ENCODE assay signal across 8 mouse cellular contexts in the genomic region with DNA sequence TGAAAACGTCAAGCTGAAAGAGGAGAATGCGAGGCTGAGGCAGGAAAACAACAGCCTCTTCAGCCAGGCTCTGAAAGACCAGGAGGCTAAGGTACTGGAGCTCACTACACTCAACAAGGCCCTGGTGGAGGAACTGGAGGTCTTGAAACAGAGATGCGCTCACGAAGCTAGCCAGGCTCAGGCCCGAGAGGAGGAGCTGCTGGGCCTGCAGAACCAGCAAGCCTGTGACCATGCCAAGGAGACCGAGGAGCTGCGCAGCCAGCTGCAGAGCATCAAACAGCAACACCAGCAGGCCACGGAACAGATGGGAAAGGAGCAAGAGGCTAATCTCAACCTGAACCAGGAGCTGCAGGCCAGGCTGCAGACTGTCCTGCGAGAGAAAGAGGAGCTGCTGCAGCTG. TPM values are rescaled to one million over a fixed set of nuclear protein-coding genes. Genes with fewer than 3 reads are reported as not detected.
DNase-seq lines count a peak whose midpoint lies in the region; ATAC-seq lines count a peak whose summit lies in the region.

No protein-coding gene starts in this region.

- H3K27ac ChIP-seq in embryonic facial prominence, embryonic 13.5 days = no peak overlapping the region
- no peak overlapping the region for H3K27ac ChIP-seq in hindbrain, embryonic 13.5 days
- H3K27ac ChIP-seq in midbrain, embryonic 10.5 days (replicated peaks) = peak overlapping the region; percentile 75; the same call in 1 of the 2 replicates

- peak overlapping the region; percentile 74 for H3K4me2 ChIP-seq in embryonic facial prominence, embryonic 13.5 days
- H3K4me2 ChIP-seq in hindbrain, embryonic 13.5 days = peak overlapping the region; percentile 73

- H3K4me1 ChIP-seq in embryonic facial prominence, embryonic 13.5 days = peaks cover 6% of the 10 kb centered on the region; the same call in 1 of the 2 replicates
- peaks cover 9% of the 10 kb centered on the region for H3K4me1 ChIP-seq in hindbrain, embryonic 13.5 days (replicated peaks)
- peaks cover 12% of the 10 kb centered on the region for H3K4me1 ChIP-seq in midbrain, embryonic 10.5 days

- DNase-seq in heart, adult 11 months = peak; percentile 95
- DNase-seq in heart, postnatal 25 days (ENCODE audit: low spot score) = no peak
- DNase-seq in midbrain, embryonic 10.5 days (ENCODE audit: low spot score) = no peak
- no peak for DNase-seq in layer of hippocampus, adult 9-11 months
- no peak for DNase-seq in left cerebral cortex, adult 9 months (ENCODE audit: low spot score in 2 of 2)
- DNase-seq in frontal cortex, postnatal 10 days (ENCODE audit: low spot score in 2 of 2) = no peak

- intact Hi-C loops in heart, postnatal 25 days (cut with DNase I) = loop anchor here (5.0 kb wide), 1 partner anchor 445 kb away; a partner anchor contains a TSS

- H3K36me3 ChIP-seq in embryonic facial prominence, embryonic 13.5 days = no peaks in the 10 kb centered on the region
- no peaks in the 10 kb centered on the region for H3K36me3 ChIP-seq in hindbrain, embryonic 13.5 days
- H3K36me3 ChIP-seq in midbrain, embryonic 10.5 days = no peaks in the 10 kb centered on the region

- peak overlapping the region; percentile 41 for H3K4me3 ChIP-seq in embryonic facial prominence, embryonic 13.5 days
- H3K4me3 ChIP-seq in hindbrain, embryonic 13.5 days = peak overlapping the region; percentile 36
- peak overlapping the region; percentile 52 for H3K4me3 ChIP-seq in midbrain, embryonic 10.5 days

- H3K9ac ChIP-seq in embryonic facial prominence, embryonic 13.5 days = peak overlapping the region; percentile 68
- peak overlapping the region; percentile 70 for H3K9ac ChIP-seq in hindbrain, embryonic 13.5 days

- H3K27me3 ChIP-seq in embryonic facial prominence, embryonic 13.5 days = no peaks in the 10 kb centered on the region
- H3K27me3 ChIP-seq in hindbrain, embryonic 13.5 days = no peaks in the 10 kb centered on the region
- H3K27me3 ChIP-seq in midbrain, embryonic 10.5 days (ENCODE audit: low read depth, poor library complexity, severe bottlenecking) = no peaks in the 10 kb centered on the region

- H3K9me3 ChIP-seq in embryonic facial prominence, embryonic 13.5 days = no peaks in the 10 kb centered on the region
- H3K9me3 ChIP-seq in hindbrain, embryonic 13.5 days = no peaks in the 10 kb centered on the region
- H3K9me3 ChIP-seq in midbrain, embryonic 10.5 days (replicated peaks) = no peaks in the 10 kb centered on the region

- WGBS in embryonic facial prominence, embryonic 13.5 days = 69% methylated on average over 9 of the region's 9 CpGs
- 71% methylated on average over 9 of the region's 9 CpGs for WGBS in hindbrain, embryonic 13.5 days
- 67% methylated on average over 9 of the region's 9 CpGs for WGBS in midbrain, embryonic 10.5 days

- no peak for ATAC-seq in embryonic facial prominence, embryonic 13.5 days (ENCODE audit: insufficient number of reproducible peaks, insufficient read depth, low FRiP score, low TSS enrichment, low read depth)
- no peak for ATAC-seq in hindbrain, embryonic 13.5 days (ENCODE audit: low FRiP score)

RNA-seq across cellular contexts. Expression of a gene that starts 0.6 kb away (rescaled TPM):
- under 1 TPM; 0.26 to 0.28 TPM for total RNA-seq in heart, postnatal 25 days (2021)
- 1.9 and 2.5 TPM in 2 replicates for polyA plus RNA-seq in embryonic facial prominence, embryonic 13.5 days (2015; fragmentation: Nextera tagmentation; extraction: Ambion mirVana)
- 2.0 and 2.2 TPM in 2 replicates for polyA plus RNA-seq in hindbrain, embryonic 13.5 days (2015; fragmentation: Nextera tagmentation; extraction: Ambion mirVana)
- polyA plus RNA-seq in midbrain, embryonic 10.5 days (2016; fragmentation: Nextera tagmentation; extraction: Ambion mirVana) = 2.8 and 3.3 TPM in 2 replicates

RNA-seq across cellular contexts. Expression of a gene that starts 15.5 kb away (rescaled TPM):
- 10 to 100 TPM; 20.9 to 22.4 TPM for total RNA-seq in heart, postnatal 25 days (2021)
- 42.8 and 43.3 TPM in 2 replicates for polyA plus RNA-seq in embryonic facial prominence, embryonic 13.5 days (2015; fragmentation: Nextera tagmentation; extraction: Ambion mirVana)
- 33.8 and 38.9 TPM in 2 replicates for polyA plus RNA-seq in hindbrain, embryonic 13.5 days (2015; fragmentation: Nextera tagmentation; extraction: Ambion mirVana)
- polyA plus RNA-seq in midbrain, embryonic 10.5 days (2016; fragmentation: Nextera tagmentation; extraction: Ambion mirVana) = 26.6 and 29.1 TPM in 2 replicates

RNA-seq across cellular contexts. Expression of a gene that starts 30.0 kb away (rescaled TPM):
- 100 to 1,000 TPM; 128 TPM for total RNA-seq in heart, postnatal 25 days (2021)
- 112 and 116 TPM in 2 replicates for polyA plus RNA-seq in embryonic facial prominence, embryonic 13.5 days (2015; fragmentation: Nextera tagmentation; extraction: Ambion mirVana)
- 134 and 140 TPM in 2 replicates for polyA plus RNA-seq in hindbrain, embryonic 13.5 days (2015; fragmentation: Nextera tagmentation; extraction: Ambion mirVana)
- polyA plus RNA-seq in midbrain, embryonic 10.5 days (2016; fragmentation: Nextera tagmentation; extraction: Ambion mirVana) = 143 and 146 TPM in 2 replicates

RNA-seq across cellular contexts. Expression of a gene that starts 48.8 kb away (rescaled TPM):
- total RNA-seq in heart, postnatal 25 days (2021) = 10 to 100 TPM; 24.1 to 27.0 TPM
- polyA plus RNA-seq in embryonic facial prominence, embryonic 13.5 days (2015; fragmentation: Nextera tagmentation; extraction: Ambion mirVana) = 41.1 and 42.0 TPM in 2 replicates
- polyA plus RNA-seq in hindbrain, embryonic 13.5 days (2015; fragmentation: Nextera tagmentation; extraction: Ambion mirVana) = 45.7 TPM in 2 replicates
- 41.2 and 43.6 TPM in 2 replicates for polyA plus RNA-seq in midbrain, embryonic 10.5 days (2016; fragmentation: Nextera tagmentation; extraction: Ambion mirVana)

RNA-seq across cellular contexts. Expression of a gene that starts 49.5 kb away (rescaled TPM):
- 1 to 10 TPM; 1.0 to 1.9 TPM for total RNA-seq in heart, postnatal 25 days (2021)
- 13.3 and 15.5 TPM in 2 replicates for polyA plus RNA-seq in embryonic facial prominence, embryonic 13.5 days (2015; fragmentation: Nextera tagmentation; extraction: Ambion mirVana)
- 18.6 and 19.4 TPM in 2 replicates for polyA plus RNA-seq in hindbrain, embryonic 13.5 days (2015; fragmentation: Nextera tagmentation; extraction: Ambion mirVana)
- 1.1 and 1.7 TPM in 2 replicates for polyA plus RNA-seq in midbrain, embryonic 10.5 days (2016; fragmentation: Nextera tagmentation; extraction: Ambion mirVana)
